Mouse (Mus musculus) intestine, embryonic 16.5 days (tissue): ENCODE measurements around the gene Rgma. TPM values are rescaled to one million over a fixed set of nuclear protein-coding genes. Genes with fewer than 3 reads are reported as not detected.

ENCODE experiments used
- ATAC-seq: fragments of 200-750 bp; cut with Nextera tagmentation; 2 replicates; pipeline ENCODE4 v1.8.0; 2017; ENCODE audit warnings: moderate TSS enrichment, moderate library complexity
- H3K27ac ChIP-seq: fragments of 300-500 bp; sonication (generic); 2 replicates; pipeline ENCODE4 v1.5.1; 2014; ENCODE audit warnings: mild to moderate bottlenecking, low read length
- H3K27me3 ChIP-seq: fragments of 300-500 bp; sonication (generic); replicated peaks from 2 replicates; pipeline ENCODE4 v1.6.1; 2014; ENCODE audit warnings: low read length, control low read depth, mixed read lengths; ENCODE audit not compliant: control insufficient read depth, insufficient read depth
- H3K36me3 ChIP-seq: fragments of 300-500 bp; sonication (generic); 2 replicates; pipeline ENCODE4 v1.6.1; 2014; ENCODE audit warnings: low read length, control low read depth; ENCODE audit not compliant: control insufficient read depth, insufficient read depth
- H3K4me1 ChIP-seq: fragments of 300-500 bp; sonication (generic); 2 replicates; pipeline ENCODE4 v1.6.1; 2014; ENCODE audit warnings: low read length, control low read depth, mixed read lengths; ENCODE audit not compliant: control insufficient read depth, insufficient read depth
- H3K4me2 ChIP-seq: fragments of 300-500 bp; sonication (generic); 2 replicates; pipeline ENCODE4 v1.6.1; 2014; ENCODE audit warnings: low read depth, low read length, control low read depth
- H3K4me3 ChIP-seq: fragments of 300-500 bp; sonication (generic); 2 replicates; pipeline ENCODE4 v1.5.1; 2014; ENCODE audit warnings: mild to moderate bottlenecking, low read length
- H3K9ac ChIP-seq: fragments of 300-500 bp; sonication (generic); 2 replicates; pipeline ENCODE4 v1.6.1; 2014; ENCODE audit warnings: low read depth, low read length
- H3K9me3 ChIP-seq: fragments of 300-500 bp; sonication (generic); 2 replicates; pipeline ENCODE4 v1.6.1; 2016; ENCODE audit warnings: low read length, control low read depth; ENCODE audit not compliant: control insufficient read depth
- WGBS: fragments of 180-500 bp; shearing (Covaris S2); extraction: QIAGEN DNeasy Blood & Tissue Kit; methylation state at CpG from one replicate; pipeline ENCODE4 v1.1.7; 2014; 5-methylcytosine and 5-hydroxymethylcytosine counted together
- polyA plus RNA-seq: library from polyadenylated mRNA; unstranded; fragments of >200 nt; fragmentation: Nextera tagmentation; extraction: Ambion mirVana; gene quantifications from 2 replicates; pipeline ENCODE4 v1.2.1, GENCODE M21; 2015

The Rgma gene
- polyA plus RNA-seq, 1 experiment from 2014 or later = 5.3 TPM

DNA sequence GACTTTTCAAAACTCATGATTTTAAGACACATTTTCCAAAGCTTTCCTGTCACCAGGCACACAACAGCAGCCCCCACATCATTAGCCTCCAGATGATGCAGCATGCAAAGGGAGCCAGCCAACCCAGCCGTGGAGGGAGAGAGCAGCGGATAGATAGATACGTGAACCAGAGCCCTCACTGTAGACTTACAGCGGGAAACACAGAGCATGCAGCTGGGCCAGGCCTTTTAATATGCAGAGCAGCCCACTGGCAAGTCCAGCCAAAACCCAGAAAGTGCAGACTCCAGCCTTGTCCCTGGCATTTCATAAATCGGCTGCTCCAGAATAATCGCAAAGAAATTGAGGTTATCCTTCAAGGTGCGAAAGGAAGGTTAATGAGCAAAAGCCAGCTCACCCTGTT lies 9.3 kb upstream of the Rgma start:
- H3K4me1 ChIP-seq = no peaks in the 10 kb centered on the region
- H3K4me3 ChIP-seq = no peak overlapping the region
- no peaks in the 10 kb centered on the region for H3K9me3 ChIP-seq
- H3K4me2 ChIP-seq = no peak overlapping the region
- no peak for ATAC-seq
- H3K9ac ChIP-seq = no peak overlapping the region
- WGBS = 69% methylated on average over 7 of the region's 7 CpGs
- H3K27ac ChIP-seq = no peak overlapping the region
- no peaks in the 10 kb centered on the region for H3K27me3 ChIP-seq
- H3K36me3 ChIP-seq = no peaks in the 10 kb centered on the region

GRCm38 (mm10) chr7:73367681-73368464 lies 7.4 kb upstream of the Rgma start:
- H3K4me1 ChIP-seq = peaks cover 6% of the 10 kb centered on the region; the same call in 1 of the 2 replicates
- no peak overlapping the region for H3K4me3 ChIP-seq
- no peaks in the 10 kb centered on the region for H3K9me3 ChIP-seq
- 92% methylated on average over 10 of the region's 10 CpGs for WGBS
- H3K27me3 ChIP-seq = peaks cover 5% of the 10 kb centered on the region
- H3K27ac ChIP-seq = no peak overlapping the region
- ATAC-seq = no peak
- no peaks in the 10 kb centered on the region for H3K36me3 ChIP-seq
- no peak overlapping the region for H3K9ac ChIP-seq
- no peak overlapping the region for H3K4me2 ChIP-seq

GRCm38 (mm10) chr7:73369992-73370391 lies 5.3 kb upstream of the Rgma start:
- Histone ChIP-seq H3K27me3 (peaks cover 5% of the 10 kb centered on the region), H3K36me3 (no peaks in the 10 kb centered on the region), H3K4me1 (peaks cover 13% of the 10 kb centered on the region), H3K27ac (no peak overlapping the region), H3K9me3 (no peaks in the 10 kb centered on the region), H3K4me3 (no peak overlapping the region), H3K9ac (no peak overlapping the region), H3K4me2 (no peak overlapping the region)
- no peak for ATAC-seq
- 67% methylated on average over 4 of the region's 4 CpGs for WGBS

GRCm38 (mm10) chr7:73371587-73372321 lies 3.6 kb upstream of the Rgma start:
- WGBS = 59% methylated on average over 10 of the region's 10 CpGs
- Histone ChIP-seq H3K4me1 (peaks cover 18% of the 10 kb centered on the region), H3K36me3 (no peaks in the 10 kb centered on the region), H3K27ac (no peak overlapping the region), H3K9ac (peak overlapping the region; percentile 50; the same call in 1 of the 2 replicates), H3K27me3 (peaks cover 5% of the 10 kb centered on the region), H3K4me3 (peak overlapping the region; percentile 41; the same call in 1 of the 2 replicates), H3K4me2 (peak overlapping the region; percentile 72), H3K9me3 (no peaks in the 10 kb centered on the region)
- no peak for ATAC-seq

DNA sequence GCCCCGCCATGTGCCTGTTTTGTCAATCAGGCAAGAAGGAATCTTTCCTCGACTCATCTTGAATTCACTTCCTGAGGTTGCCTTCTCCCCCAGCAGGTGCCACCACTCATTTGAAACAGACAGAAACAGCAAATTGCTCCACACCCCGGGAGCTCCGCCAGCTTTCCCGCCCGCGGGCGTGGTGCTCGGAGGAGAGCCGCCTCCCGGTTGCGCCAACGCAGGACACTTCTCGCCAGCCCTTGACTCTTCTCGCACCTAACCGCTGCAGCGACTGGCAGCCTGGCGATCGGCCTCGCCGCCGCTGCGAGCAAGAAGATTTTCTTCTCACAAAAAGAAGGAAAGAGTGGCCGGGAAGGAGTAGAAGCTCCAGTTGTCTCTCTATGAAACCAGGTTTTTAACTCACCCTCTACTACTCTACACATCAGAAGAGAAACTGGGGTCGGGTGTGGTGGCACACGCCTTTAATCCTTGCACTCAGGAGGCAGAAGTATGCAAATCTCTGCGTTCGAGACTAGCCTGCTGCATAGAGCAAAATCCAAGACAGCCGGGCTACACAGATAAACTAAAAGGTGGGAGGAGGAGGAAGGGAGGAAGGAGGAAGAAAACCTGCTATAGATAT lies 2.8 kb upstream of the Rgma start:
- Histone ChIP-seq H3K27me3 (peaks cover 5% of the 10 kb centered on the region), H3K4me3 (peak overlapping the region; percentile 41), H3K27ac (no peak overlapping the region), H3K36me3 (no peaks in the 10 kb centered on the region), H3K4me2 (peak overlapping the region; percentile 72), H3K9ac (peak overlapping the region; percentile 50; the same call in 1 of the 2 replicates), H3K4me1 (peaks cover 18% of the 10 kb centered on the region), H3K9me3 (no peaks in the 10 kb centered on the region)
- ATAC-seq = no peak
- 3% methylated on average over 29 of the region's 29 CpGs for WGBS

DNA sequence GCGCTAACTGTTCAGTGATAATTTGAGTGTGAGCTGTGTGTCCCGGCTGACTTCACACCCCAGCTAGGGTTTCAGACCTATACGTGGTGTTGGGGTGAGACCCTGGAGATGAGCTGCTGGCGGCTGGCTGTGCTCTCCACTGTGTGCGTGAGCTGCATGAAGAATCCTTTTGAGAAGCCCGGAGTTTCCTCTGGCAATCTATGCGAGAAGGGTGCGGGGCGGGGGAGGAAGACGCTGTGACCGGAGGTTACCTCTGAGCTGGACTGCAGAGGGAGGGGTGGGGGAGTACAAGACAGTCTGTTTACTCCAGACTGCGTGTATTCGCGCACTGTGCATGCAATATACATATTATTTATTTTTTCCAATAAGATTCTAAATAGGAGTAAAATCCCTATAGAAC lies 582 bp upstream of the Rgma start:
- H3K9ac ChIP-seq = peak overlapping the region; percentile 70
- peak overlapping the region; percentile 99 for H3K4me2 ChIP-seq
- peaks cover 7% of the 10 kb centered on the region for H3K27me3 ChIP-seq
- 2% methylated on average over 14 of the region's 14 CpGs for WGBS
- H3K9me3 ChIP-seq = no peaks in the 10 kb centered on the region
- no peaks in the 10 kb centered on the region for H3K36me3 ChIP-seq
- ATAC-seq = peak; percentile 41
- no peak overlapping the region for H3K27ac ChIP-seq
- H3K4me1 ChIP-seq = peaks cover 18% of the 10 kb centered on the region
- H3K4me3 ChIP-seq = peak overlapping the region; percentile 65

- Histone ChIP-seq H3K27ac (no peak overlapping the region), H3K4me2 (peak overlapping the region; percentile 99), H3K36me3 (no peaks in the 10 kb centered on the region), H3K4me3 (peak overlapping the region; percentile 65), H3K27me3 (peaks cover 7% of the 10 kb centered on the region), H3K4me1 (peaks cover 18% of the 10 kb centered on the region), H3K9ac (peak overlapping the region; percentile 70), H3K9me3 (no peaks in the 10 kb centered on the region)
- under 1% methylated on average over 39 of the region's 39 CpGs for WGBS
- peak; percentile 39 for ATAC-seq
Observed at GRCm38 (mm10) chr7:73376101-73377001, 1.0 kb downstream of the Rgma start.

DNA sequence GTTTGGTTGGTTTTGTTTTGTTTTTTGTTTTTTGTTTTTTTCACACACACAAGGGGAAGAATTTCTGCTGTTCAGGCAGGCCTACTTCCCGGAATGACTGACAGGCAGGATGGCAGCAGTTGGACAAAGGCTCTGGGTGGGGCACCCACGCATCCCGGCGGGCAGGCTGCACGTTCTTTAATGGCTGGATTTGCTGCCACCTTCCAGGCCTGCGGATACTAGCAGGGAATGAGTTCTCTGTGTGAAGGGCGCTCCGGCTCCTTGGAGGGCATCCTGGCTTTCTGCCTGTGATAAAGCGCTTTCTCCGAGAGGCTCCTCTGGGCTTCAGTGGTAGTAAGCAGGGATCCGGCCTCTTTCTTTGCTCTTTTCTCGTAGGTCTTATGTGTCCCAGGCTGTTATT lies 2.0 kb downstream of the Rgma start:
- Histone ChIP-seq H3K36me3 (no peaks in the 10 kb centered on the region), H3K9ac (no peak overlapping the region), H3K27me3 (peaks cover 2% of the 10 kb centered on the region; the same call in 1 of the 2 replicates), H3K4me2 (peak overlapping the region; percentile 13; the same call in 1 of the 2 replicates), H3K4me1 (peaks cover 17% of the 10 kb centered on the region), H3K27ac (no peak overlapping the region), H3K9me3 (no peaks in the 10 kb centered on the region), H3K4me3 (peak overlapping the region; percentile 29)
- WGBS = 52% methylated on average over 12 of the region's 12 CpGs
- ATAC-seq = no peak
